Mouse (Mus musculus) inflammation-experienced regulatory T-cells, adult 6 months (primary cell): Measurements from ENCODE around the gene Artn. TPM values are rescaled to one million over a fixed set of nuclear protein-coding genes. Genes with fewer than 3 reads are reported as not detected.

ENCODE experiments used
- ATAC-seq: one replicate; pipeline ENCODE4 v1.8.0; 2017
- polyA plus RNA-seq, 3 experiments: library from polyadenylated mRNA; unstranded; fragments of 100-300 nt; shearing (Covaris generic); gene quantifications; one replicate each; pipeline ENCODE4 v1.2.1; 2017

Artn gene
- polyA plus RNA-seq, 3 experiments from 2014 or later: not detected

GRCm38 (mm10) chr4:117918261-117918660 lies 11.3 kb downstream of the Artn start:
- no peak for ATAC-seq

- ATAC-seq: no peak
These were observed 11.7 kb downstream of the Artn start for GRCm38 (mm10) chr4:117917847-117918246.

GRCm38 (mm10) chr4:117917402-117917801 lies 12.2 kb downstream of the Artn start:
- no peak for ATAC-seq

- ATAC-seq: no peak
These were observed 13.2 kb downstream of the Artn start for GRCm38 (mm10) chr4:117916386-117916785.

GRCm38 (mm10) chr4:117915489-117916105 lies 14.0 kb downstream of the Artn start:
- ATAC-seq: peak; percentile 3

GRCm38 (mm10) chr4:117914591-117915442 lies 14.7 kb downstream of the Artn start, which contains the start of gene Ipo13:
Ipo13 (minus strand) TSS chr4:117914999.
- peak; percentile 92 for ATAC-seq

GRCm38 (mm10) chr4:117914031-117914430 lies 15.5 kb downstream of the Artn start:
- no peak for ATAC-seq

GRCm38 (mm10) chr4:117913421-117913820 lies 16.1 kb downstream of the Artn start:
- ATAC-seq: no peak

- no peak for ATAC-seq
These were observed 16.8 kb downstream of the Artn start for GRCm38 (mm10) chr4:117912685-117913273.

GRCm38 (mm10) chr4:117912131-117912561 lies 17.4 kb downstream of the Artn start:
- ATAC-seq: no peak

GRCm38 (mm10) chr4:117908834-117909453 lies 20.6 kb downstream of the Artn start:
- no peak for ATAC-seq

GRCm38 (mm10) chr4:117906196-117906595 lies 23.4 kb downstream of the Artn start:
- ATAC-seq: no peak

- no peak for ATAC-seq
These were observed 24.8 kb downstream of the Artn start for GRCm38 (mm10) chr4:117904761-117905160.

GRCm38 (mm10) chr4:117904094-117904493 lies 25.5 kb downstream of the Artn start:
- no peak for ATAC-seq

- ATAC-seq: no peak
These were observed 31.5 kb downstream of the Artn start for GRCm38 (mm10) chr4:117898111-117898510.

GRCm38 (mm10) chr4:117896031-117896430 lies 33.5 kb downstream of the Artn start:
- no peak for ATAC-seq

GRCm38 (mm10) chr4:117895339-117895738 lies 34.2 kb downstream of the Artn start:
- no peak for ATAC-seq

- no peak for ATAC-seq
These were observed 35.0 kb downstream of the Artn start for GRCm38 (mm10) chr4:117894601-117895000.

- no peak for ATAC-seq
These were observed 36.2 kb downstream of the Artn start for GRCm38 (mm10) chr4:117893376-117893775.

- ATAC-seq: peak; percentile 91
These were observed 37.8 kb downstream of the Artn start, which contains the start of gene Dph2 for GRCm38 (mm10) chr4:117891738-117892161. Dph2 (minus strand) TSS chr4:117892032.

- no peak for ATAC-seq
These were observed 38.8 kb downstream of the Artn start for GRCm38 (mm10) chr4:117890750-117891149.

GRCm38 (mm10) chr4:117890031-117890430 lies 39.5 kb downstream of the Artn start:
- no peak for ATAC-seq

- ATAC-seq: no peak
These were observed 40.1 kb downstream of the Artn start for GRCm38 (mm10) chr4:117889471-117889870.
